Mouse (Mus musculus): ENCODE data around the gene Dgkd.
"Not testable (repeated sequence)": the region's sequence is repeated elsewhere in the genome, so short reads cannot be mapped to it uniquely, and the experiment has no call there.

The Dgkd gene

DNA sequence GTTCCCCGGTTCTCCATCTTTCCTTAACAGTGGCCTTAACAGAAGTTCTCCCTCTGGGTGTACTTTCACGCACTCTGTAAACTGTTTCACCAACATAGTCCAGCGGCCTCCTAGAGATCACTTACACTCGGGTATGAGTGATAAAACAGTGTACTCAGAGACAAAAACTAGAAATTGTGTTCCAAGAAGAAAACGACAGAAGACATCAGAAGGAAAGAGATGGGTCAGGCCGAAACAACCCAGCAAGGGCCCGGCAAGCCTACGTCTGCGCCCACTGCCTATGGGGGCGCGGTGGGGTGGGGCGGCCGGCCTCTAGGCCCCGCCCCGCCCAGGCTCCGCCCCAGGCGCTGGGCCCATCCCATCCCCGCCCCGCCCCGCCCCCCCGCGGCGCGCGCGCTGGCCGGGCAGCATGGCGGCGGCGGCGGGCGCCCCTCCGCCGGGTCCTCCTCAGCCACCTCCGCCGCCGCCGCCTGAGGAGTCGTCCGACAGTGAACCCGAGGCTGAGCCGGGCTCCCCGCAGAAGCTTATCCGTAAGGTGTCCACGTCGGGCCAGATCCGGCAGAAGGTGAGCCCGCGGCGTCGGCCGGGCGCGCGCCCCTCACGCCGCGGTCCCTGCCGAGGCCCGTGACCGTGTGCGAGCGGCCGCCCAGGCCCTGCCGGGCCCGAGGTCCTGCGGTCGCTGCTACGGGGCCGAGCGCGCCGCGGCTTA, at the start of gene Dgkd:
TSS of gene Dgkd (plus strand) at position 396 of the 709 bp plus-strand sequence.
- peak; percentile 38 to 54 for DNase-seq (ENCODE audit: low spot score in 2 of 2)

DNA sequence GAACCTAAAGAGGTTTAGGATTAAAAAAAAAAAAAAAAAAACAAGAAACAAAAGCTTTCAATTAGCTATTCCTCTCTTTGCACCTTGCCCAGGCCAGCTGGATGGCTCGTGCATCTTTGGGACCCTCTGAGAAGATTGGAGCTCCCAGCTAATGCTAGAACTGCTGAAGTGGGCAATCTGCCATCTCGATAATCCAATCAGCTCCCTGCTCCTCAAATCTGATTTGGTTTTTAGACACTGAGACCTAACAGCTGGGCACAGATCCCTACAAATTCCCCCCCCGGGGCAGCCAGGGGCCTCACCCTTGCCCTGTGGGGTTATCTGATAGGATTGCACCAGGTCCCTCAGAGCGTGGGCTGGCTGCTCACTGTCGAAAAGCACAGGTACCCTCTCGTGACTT, 49.5 kb upstream of the Dgkd start, which contains the start of gene Sag:
TSS of gene Sag (plus strand) at position 105 of the 400 bp plus-strand sequence.
- no peak for DNase-seq (ENCODE audit: low spot score in 2 of 2)

DNA sequence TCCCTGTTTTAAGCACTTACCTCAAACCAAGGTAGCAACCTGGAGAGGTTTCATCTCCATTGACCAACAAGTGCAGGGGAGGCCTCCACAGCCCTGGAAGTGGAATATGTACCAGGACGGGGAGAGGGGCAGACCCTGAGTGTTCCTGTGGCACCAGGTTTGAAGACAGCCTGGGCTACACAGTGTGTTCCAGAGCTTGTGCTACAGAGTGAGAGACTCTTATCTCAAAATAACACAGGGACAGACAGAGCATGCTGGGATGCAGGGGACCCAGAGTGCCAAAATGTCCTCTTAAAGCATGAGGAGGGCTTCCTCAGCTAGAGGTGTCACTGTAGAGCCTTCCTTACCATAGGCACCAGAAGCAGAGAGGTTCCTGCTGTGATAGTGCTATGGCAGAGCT, 45.3 kb upstream of the Dgkd start:
- no peak for DNase-seq (ENCODE audit: low spot score in 2 of 2)

DNA sequence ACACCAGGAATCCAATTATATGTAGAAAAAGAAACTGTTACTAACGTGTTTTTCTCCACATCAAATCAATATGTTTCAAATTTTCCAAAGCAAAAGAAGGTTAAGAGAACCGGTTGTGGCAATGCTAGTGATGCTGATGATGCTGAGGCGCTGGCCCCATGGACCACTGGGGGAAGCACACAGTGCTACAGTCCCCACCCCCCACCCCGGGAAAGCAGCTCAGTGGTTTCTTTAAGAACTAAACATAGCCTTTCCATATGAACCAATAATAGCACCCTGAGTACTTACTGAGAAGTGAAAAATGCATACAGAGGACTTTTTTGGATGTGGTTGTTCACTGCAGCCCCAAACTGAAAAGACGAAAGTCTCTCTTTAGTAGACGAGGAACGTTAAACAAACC, 41.7 kb upstream of the Dgkd start:
- no peak for DNase-seq (ENCODE audit: low spot score in 2 of 2)

DNA sequence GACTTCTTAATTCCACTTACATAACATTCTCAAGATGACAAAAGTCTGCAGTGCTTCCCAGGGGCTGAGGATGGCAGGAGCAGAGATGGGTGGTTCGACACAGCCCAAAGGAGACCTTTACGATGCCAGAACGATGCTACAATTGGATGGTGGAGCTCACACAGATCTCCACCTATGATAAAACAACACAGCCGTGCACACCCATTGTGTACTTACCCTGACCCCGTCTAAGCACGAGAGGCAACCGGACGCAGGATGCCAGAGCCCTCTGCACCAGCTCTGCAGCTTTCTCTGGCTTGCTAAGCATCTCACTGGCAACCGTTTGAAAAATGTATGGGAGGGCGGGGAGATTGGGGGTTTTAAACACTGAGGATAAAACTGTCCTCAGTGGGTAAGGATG, 41.0 kb upstream of the Dgkd start:
- no peak for DNase-seq (ENCODE audit: low spot score in 2 of 2)

DNA sequence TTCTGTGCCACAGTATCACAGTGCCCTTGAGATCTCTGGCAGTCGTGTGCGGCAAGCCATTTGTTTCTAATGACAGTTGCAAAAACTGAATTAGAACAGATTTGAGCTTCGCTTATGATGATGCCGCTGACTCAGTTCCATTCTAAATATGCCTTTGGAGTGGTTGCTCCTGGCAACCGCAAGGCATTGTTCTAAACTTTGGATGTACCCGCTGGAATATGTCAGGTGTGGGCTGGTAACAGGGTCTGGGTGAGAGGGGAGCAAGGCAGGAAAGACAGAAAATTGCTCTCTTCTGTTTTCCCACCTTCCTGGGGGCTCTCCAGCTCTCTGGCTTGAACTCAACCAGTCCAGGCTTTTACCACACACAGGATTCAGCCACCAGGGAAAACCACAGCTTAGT, 39.9 kb upstream of the Dgkd start:
- no peak for DNase-seq (ENCODE audit: low spot score in 2 of 2)

DNA sequence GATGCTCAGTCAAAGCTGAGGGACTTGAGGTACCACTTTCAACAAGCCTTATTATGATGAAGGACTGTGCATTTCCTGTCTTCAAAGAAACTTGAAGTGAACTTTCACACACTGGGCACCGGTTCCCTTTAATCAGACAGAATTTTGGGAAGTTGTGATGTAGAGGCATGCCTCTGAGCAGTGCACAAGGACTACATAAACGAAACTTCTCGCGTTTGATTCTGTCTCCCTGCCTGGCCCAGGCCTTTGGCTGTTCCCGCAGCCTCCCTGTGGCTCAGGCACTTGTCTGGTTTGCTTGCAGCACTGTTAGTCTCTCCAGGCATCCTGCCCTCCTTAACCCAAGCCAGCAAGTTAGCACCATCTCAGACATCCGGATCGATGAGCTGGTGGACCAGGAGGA, 39.4 kb upstream of the Dgkd start:
- DNase-seq (ENCODE audit: low spot score in 2 of 2), result no peak

DNA sequence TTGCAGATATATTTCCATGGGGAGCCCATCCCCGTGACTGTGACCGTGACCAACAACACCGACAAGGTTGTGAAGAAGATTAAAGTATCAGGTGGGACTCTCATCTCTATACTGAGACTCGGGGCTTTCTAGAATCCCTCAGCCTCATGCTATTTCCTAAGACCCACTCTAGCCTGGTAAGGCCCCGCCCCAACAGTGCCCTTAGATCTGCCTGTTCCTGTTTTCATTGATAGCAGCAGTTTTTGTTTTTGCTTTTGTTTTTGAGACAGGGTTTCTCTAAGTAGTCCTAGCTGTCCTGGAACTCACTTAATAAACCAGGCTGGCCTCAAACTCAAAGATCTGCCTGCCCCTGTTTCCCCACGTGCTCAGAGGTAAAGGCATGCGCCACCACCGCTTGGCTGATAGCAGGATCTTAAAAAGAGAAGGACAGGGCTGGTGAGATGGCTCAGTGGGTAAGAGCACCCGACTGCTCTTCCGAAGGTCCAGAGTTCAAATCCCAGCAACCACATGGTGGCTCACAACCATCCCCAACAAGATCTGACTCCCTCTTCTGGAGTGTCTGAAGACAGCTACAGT, 28.6 kb upstream of the Dgkd start:
- DNase-seq (ENCODE audit: low spot score in 2 of 2), result no peak

DNA sequence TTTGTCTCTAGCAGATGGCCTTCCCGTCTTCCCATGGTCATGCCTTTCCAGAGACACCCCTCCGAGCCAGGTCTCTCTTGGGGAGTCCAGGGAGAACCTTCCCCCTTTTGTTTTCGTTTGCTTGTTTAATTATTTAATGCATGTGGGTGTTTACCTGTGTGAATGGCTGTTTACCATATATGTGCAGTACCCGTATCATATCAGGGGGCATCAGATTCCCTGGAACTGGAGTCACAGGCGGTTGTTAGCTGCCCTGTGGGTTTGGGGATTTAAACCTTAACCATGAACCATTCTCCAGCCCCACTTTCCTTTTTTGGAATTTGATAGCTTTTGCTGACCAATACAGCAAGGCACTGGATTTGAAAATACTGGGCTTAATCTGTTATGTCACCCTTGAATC, 27.8 kb upstream of the Dgkd start:
- DNase-seq (ENCODE audit: low spot score in 2 of 2), result no peak

DNA sequence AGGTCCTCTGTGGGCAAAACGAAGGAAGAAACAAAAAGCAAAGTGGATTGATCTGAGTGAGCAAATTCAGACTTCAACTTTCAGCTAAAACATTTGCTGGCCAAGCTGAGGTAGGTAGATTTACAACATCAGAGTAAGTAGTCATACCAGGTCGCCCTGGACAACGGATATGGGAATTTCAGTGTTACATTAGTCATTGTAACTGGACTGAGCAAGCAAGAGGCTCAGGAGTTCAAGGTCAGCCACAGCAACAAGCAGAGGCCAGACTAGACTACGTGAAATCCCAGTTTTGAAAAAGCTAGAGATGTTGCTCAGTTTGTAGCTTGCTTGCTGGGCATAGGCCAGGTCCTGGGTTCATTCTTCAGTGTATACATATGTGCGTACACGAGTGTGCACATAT, 27.1 kb upstream of the Dgkd start:
- no peak for DNase-seq (ENCODE audit: low spot score in 2 of 2)

DNA sequence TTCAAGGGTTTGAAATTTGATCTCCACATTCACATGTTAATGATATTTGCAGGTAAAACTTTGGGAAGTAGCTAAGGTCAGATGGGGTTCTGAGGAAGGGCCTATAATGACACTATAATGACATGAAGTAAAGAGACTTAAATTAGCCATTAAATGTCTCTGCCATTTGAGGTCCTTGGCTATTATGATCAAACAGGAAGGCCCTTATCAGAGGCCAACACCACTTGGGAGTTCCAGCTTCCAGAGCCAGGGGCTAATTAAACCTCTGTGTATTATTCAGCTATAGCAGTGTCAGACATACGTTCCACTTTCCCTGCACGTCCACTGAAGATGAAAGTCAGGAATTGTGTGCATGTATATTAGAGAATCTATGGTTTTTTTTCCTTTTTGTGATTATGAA, 26.6 kb upstream of the Dgkd start:
- no peak for DNase-seq (ENCODE audit: low spot score in 2 of 2)

DNA sequence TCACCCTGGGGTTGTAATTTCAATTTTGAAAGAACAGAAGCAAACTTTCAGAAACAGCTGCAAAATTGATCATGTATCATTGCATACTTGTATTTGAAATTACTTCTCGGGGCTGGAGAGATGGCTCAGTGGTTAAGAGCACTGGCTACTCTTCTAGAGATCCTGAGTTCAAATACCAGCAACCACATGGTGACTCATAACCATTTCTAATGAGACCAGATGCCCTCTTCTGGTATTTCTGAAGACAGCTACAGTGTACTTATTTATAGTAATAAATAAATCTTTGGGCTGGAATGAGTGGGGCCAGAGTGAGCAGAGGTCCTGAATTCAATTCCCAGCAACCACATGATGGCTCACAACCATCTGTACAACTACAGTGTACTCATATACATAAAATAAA, 25.6 kb upstream of the Dgkd start:
- DNase-seq (ENCODE audit: low spot score in 2 of 2), result not testable (repeated sequence)

DNA sequence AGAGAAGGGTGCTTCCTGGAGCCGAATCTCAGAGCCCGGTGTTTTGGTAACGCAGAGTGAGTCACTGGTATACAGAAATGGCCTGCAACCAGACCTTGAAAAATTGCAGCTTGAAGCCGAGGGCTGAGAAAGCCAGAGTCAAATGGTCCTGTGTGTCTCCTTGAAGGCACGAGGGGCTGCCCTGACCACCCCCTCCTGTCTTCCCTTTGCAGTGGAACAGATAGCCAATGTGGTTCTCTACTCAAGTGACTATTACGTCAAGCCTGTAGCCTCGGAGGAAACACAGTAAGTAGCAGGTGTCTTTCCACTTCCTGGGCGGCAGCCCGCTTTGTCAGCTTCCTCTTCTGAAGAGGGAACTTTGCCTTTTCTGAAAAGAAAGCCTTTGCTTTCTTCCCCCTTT, 24.9 kb upstream of the Dgkd start:
- DNase-seq (ENCODE audit: low spot score in 2 of 2), result no peak

DNA sequence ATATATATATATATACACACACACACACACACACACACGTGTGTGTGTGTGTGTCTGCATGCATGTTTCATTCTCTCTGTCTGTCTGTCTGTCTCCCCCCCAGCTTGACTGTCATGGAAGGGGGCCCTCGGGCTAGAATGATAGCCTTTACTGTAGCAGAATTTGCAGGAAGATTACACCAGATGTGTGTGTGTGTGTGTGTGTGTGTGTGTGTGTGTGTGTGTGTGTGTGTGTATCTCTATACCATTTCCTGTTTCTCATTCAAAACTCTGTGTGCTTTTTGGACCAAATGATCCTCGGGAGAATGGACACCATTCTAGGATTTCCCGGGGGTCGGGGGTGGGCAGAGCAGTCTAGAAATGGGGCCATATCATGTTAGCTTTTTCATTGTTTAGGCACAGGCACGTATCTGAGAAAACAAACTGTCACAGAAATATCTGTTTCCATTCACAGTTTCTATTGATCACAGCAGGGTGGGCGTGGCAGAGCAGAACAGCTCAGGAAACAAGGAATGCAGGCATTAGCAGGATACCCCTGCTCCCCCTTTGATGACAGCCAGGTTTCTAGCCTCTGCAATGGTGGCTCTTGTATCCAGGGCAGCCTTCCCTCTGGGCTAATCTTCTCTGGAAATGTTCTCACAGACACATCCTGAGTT, 24.0 kb upstream of the Dgkd start:
- no peak for DNase-seq (ENCODE audit: low spot score in 2 of 2)

DNA sequence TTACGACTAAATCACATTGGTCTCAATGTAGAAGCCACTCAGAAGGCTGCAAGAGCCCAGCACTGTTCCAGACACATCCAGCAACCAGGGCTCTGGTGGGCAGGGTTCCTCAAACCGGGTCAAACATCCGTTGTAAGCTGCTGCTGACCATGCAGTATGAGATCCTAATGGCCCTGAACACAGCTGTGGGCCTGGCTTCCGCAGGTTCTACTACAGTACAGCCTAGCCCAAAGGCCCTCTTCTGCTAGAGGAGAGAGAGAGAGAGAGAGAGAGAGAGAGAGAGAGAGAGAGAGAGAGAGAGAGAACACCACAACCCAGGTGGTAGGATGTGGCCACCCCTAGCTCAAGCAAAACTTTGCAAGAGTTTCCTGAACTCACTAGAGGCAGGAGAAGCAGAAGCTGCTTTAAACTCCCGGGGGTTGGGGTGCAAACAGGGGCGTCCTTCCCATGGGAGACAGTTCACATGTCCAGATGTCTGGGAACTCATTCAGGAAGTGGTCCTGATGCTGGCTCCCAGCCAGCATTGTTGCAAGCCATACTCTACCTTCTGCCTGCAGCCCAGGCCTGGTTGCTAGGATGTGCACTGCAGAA, 23.4 kb upstream of the Dgkd start:
- no peak for DNase-seq (ENCODE audit: low spot score in 2 of 2)

DNA sequence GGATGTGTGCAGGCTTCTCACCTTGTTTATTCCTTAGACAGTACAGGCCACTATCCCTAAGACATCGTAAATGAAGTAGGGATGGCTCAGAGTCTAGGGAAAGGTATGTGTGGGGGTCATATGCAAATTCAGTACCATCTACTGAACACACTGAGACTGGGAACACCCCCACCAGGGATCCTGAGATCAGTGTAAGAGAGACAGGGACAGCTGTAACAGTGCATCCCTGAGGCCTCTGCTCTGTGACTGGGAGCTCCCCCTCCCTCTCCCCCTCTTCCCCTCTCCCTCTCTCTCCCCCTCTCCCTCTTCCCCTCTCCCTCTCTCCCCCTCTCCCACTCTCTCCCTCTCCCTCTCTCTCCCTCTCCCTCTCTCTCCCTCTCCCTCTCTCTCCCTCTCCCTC, 16.6 kb upstream of the Dgkd start:
- no peak for DNase-seq (ENCODE audit: low spot score in 2 of 2)

DNA sequence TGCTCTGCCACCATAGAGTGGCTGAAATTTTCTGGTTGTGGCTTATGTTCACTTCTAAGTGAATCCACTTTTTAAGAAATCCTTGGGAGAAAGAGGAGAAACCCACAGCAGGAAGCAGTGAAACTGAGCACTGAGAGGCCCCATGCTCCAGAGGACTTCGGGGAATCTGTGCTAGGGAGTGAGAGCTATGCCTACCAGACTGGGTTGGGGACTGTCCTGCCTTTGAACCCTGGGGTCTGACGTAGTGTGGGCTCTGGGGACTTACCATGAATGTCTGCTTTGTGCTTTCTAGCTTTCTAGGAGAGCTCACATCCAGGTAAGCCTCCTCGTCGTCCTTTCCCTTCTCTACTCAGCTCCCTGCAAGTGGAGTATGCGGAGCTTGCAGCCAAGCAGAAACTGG, 16.1 kb upstream of the Dgkd start:
- no peak for DNase-seq (ENCODE audit: low spot score in 2 of 2)

DNA sequence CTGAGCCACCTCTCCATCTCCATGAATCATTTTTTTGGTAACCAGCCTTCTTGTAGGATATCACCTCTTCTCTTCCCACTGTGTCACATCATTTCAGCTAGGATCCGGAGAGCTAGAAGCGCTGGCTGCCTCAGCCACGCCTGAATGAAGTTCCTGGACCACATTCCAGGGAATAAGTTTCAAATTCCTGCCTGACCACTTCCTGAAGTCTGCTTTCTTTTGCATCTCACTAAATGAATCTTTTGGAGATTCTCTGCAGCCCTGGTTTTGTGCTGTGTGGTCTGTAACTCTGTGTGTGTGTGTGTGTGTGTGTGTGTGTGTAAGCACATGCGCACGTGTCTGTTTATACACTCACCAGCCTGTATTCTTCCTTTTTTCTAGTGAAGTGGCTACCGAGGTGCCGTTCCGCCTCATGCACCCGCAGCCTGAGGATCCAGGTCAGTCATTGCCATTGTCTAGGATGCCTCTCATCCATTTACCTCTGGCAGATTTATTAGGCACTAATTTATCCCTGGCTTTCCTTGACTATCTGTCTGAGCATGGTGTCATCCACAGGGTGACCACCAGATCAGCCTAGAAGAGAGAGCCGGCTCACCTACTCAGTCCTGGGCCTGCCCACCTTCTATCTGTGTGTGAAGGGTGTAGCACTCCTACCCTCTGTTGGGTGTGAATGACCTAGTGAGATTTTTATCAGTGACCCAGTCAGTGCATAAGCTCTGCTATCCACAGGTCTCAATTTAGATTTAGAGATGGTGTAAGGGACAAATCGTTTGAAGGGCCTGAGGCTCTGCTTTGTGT, 12.5 kb upstream of the Dgkd start:
- DNase-seq (ENCODE audit: low spot score in 2 of 2), result no peak

DNA sequence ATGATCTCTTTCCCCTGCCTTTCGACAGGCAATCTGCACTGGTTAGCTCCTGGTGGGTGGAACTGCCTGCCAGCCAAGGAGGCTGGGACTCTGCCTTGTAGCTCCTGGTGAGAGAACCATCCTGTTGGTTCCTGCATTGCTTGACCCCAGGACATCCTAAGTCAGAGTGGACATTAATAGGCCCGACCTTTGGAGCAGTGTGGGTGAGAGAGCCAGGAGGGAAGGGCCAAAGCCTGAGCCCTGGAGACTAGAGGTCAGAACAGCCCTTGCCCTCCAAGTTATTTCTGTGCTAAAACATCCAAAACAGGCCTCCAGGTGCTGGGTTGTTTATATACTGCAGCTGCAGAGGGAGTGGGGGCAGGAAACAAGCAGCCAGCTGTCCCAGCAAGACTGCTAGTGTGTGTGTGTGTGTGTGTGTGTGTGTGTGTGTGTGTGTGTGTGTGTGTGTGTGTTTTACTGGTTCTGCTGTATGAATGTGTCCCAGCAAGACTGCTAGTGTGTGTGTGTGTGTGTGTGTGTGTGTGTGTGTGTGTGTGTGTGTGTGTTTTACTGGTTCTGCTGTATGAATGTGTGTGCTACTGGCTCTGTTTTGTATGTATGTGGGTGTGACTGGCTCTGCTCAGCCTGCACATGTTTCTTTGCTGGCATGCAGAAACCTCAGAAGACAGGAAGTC, 6.1 kb upstream of the Dgkd start:
- DNase-seq (ENCODE audit: low spot score in 2 of 2), result no peak

DNA sequence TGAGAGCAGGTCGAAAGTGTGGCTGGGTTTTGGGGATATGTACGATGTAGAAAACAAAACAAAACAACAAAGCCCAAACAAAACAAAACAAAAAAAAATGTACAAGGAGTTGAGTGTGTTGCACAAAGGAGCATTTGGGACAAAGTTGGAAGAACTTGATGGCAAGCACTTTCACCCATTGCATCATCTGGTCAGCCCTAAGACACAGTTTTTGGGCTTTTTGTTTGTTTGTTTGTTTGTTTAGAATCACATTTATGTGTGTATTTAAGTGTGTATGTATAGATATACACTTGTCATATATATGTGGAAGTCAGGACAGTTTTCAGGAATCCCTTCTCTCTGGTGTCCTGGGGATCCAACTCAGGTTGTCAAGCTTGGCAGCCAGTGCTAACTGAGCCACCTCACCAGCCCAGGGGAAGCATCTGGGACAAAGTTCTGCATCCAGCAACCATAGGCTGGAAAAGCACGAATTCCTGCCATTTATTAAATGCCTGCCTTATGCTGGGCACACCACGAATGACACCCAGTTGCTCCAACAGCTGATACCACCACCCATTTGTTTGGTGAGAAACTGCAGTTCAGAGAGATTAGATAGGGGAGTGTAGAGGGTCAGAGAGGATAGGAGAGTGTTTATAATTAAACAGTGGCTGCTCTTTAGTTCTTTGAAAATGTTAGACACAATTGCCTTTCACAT, 5.5 kb upstream of the Dgkd start:
- DNase-seq (ENCODE audit: low spot score in 2 of 2), result no peak

Data from urinary bladder, adult 18-20 months (tissue).